8 mouse cellular contexts compared by ENCODE assay signal in the genomic region with DNA sequence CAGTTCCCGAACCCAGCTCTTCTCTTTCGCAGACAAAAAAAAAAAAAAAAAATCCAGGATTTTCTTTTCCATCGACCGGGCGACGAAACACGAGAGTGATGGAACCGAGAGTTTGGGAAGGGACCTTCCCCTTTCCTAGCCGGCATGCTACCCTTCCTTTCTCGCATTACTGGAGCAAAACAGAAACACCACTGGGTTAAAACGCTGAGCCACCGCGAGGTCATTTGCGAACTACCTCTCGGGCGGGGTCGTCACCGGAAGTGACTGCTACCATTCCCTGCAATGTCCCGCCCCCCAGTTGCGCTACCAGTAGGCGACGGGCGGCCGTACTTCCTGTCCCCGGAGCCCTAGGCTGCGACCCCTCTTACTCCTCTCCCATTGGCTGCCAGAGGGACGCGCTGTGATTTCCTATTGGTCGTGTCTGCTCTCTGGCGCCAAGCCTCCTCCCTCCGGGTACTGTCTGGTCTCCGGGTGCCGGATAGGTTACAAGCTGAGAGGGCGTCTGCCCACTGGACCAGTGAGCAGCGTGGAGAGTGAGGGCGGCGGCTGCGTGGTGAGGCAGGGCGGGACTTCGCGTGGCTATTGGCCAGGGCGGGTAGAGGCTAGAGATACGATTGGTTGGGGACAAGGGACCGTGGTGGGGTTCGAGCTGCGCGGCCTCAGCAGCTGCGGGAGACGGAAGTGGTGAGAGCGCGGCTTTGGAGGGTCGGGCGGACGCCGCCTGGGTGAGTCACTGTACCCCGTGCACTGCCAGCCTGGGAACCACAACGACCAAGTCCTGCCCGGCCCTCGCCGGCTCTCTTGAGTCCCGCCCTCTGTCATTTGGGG. TPM values are rescaled to one million over a fixed set of nuclear protein-coding genes. Genes with fewer than 3 reads are reported as not detected.
A peak's percentile ranks its signal among the peaks of the same experiment; 100 is the strongest.
DNase-seq lines count a peak whose midpoint lies in the region; ATAC-seq and TF ChIP-seq lines count a peak whose summit lies in the region.

A gene (plus strand): TSS at position 637 of the 828 bp plus-strand sequence.

- peak within 1 kb of the TSS; percentile 84 for H3K9ac ChIP-seq in embryonic facial prominence, embryonic 14.5 days (ENCODE audit: low read depth, low read length)
- H3K9ac ChIP-seq in heart, adult 2 months (ENCODE audit: low read depth, low read length) = peak within 1 kb of the TSS; percentile 85
- H3K9ac ChIP-seq in limb, embryonic 14.5 days (ENCODE audit: low read depth, low read length, severe bottlenecking) = peak within 1 kb of the TSS; percentile 85
- peak within 1 kb of the TSS; percentile 76 for H3K9ac ChIP-seq in midbrain, postnatal 0 days (replicated peaks; ENCODE audit: low read length, poor library complexity, severe bottlenecking)

- no peaks in the 10 kb centered on the region for H3K27me3 ChIP-seq in embryonic facial prominence, embryonic 14.5 days (replicated peaks; ENCODE audit: control insufficient read depth, insufficient read depth, low read length)
- no peaks in the 10 kb centered on the region for H3K27me3 ChIP-seq in heart, adult 2 months (ENCODE audit: control insufficient read depth, insufficient read depth, low read length)
- H3K27me3 ChIP-seq in limb, embryonic 14.5 days (ENCODE audit: control insufficient read depth, insufficient read depth, low read length) = no peaks in the 10 kb centered on the region
- H3K27me3 ChIP-seq in midbrain, postnatal 0 days (ENCODE audit: insufficient read depth, low read length) = no peaks in the 10 kb centered on the region

- no peaks in the 10 kb centered on the region for H3K79me2 ChIP-seq in heart, adult 2 months (replicated peaks; ENCODE audit: control insufficient read depth, insufficient read depth, low read length)

- peak; percentile 89 for TF ChIP-seq EP300 in heart, adult 2 months (IDR thresholded peaks at IDR 0.05; ENCODE audit: insufficient read depth, low read depth, low read length)

- 1% methylated on average over 50 of the region's 61 CpGs for WGBS in embryonic facial prominence, embryonic 14.5 days
- WGBS in heart, adult 2 months = under 1% methylated on average over 61 of the region's 61 CpGs
- under 1% methylated on average over 53 of the region's 61 CpGs for WGBS in limb, embryonic 14.5 days
- under 1% methylated on average over 61 of the region's 61 CpGs for WGBS in midbrain, postnatal 0 days

- H3K4me3 ChIP-seq in embryonic facial prominence, embryonic 14.5 days (ENCODE audit: low read depth, low read length) = peak within 1 kb of the TSS; percentile 68
- peak within 1 kb of the TSS; percentile 81 for H3K4me3 ChIP-seq in heart, adult 2 months
- peak within 1 kb of the TSS; percentile 72 for H3K4me3 ChIP-seq in limb, embryonic 14.5 days (replicated peaks; ENCODE audit: low read length)
- H3K4me3 ChIP-seq in midbrain, postnatal 0 days (ENCODE audit: low read depth, low read length) = peak within 1 kb of the TSS; percentile 74

- ATAC-seq in embryonic facial prominence, embryonic 14.5 days (ENCODE audit: low read depth) = peak; percentile 98
- peak; percentile 98 for ATAC-seq in limb, embryonic 14.5 days (ENCODE audit: low FRiP score, low read depth)
- peak; percentile 99 for ATAC-seq in midbrain, postnatal 0 days (ENCODE audit: low FRiP score)

- peak; percentile 100 for DNase-seq in 3T3-L1 (ENCODE audit: low read depth, low spot score)
- peak; percentile 91 to 98 for DNase-seq in adrenal gland, postnatal 4 days (ENCODE audit: low spot score in 2 of 2)
- peak; percentile 100 for DNase-seq in embryonic facial prominence, embryonic 14.5 days (ENCODE audit: low spot score)
- DNase-seq in heart, adult 2 months = peak; percentile 97 to 100
- DNase-seq in kidney, adult 8-10 months = peak; percentile 99 to 100
- peak; percentile 100 for DNase-seq in limb, embryonic 14.5 days (ENCODE audit: low spot score)
- DNase-seq in midbrain, postnatal 0 days (ENCODE audit: low spot score) = peak; percentile 100
- peak; percentile 95 to 96 for DNase-seq in spleen, postnatal 14 days (ENCODE audit: low spot score in 2 of 2)

- 0 out of 2 replicates have a peak, but pooled peaks cover 6% of the 10 kb centered on the region for H3K36me3 ChIP-seq in embryonic facial prominence, embryonic 14.5 days (ENCODE audit: control insufficient read depth, insufficient read depth, low read length)
- peaks cover 9% of the 10 kb centered on the region for H3K36me3 ChIP-seq in heart, adult 2 months (ENCODE audit: control insufficient read depth, insufficient read depth, low read length)
- peaks cover 7% of the 10 kb centered on the region; the same call in 1 of the 2 replicates for H3K36me3 ChIP-seq in limb, embryonic 14.5 days (ENCODE audit: control insufficient read depth, insufficient read depth, low read length)
- H3K36me3 ChIP-seq in midbrain, postnatal 0 days (ENCODE audit: insufficient read depth, low read length) = 0 out of 2 replicates have a peak, but pooled peaks cover 3% of the 10 kb centered on the region

- peak; percentile 99 for TF ChIP-seq POLR2A in heart, adult 2 months (IDR thresholded peaks at IDR 0.05; ENCODE audit: insufficient read depth, low read depth, low read length)
- peak; percentile 61; the same call in 1 of the 2 replicates for TF ChIP-seq POLR2A in limb, embryonic 14.5 days (IDR thresholded peaks at IDR 0.05; ENCODE audit: borderline replicate concordance, extremely low read depth, insufficient read depth, insufficient read length)

- H3K4me2 ChIP-seq in embryonic facial prominence, embryonic 14.5 days (ENCODE audit: low read depth, low read length) = peak within 1 kb of the TSS; percentile 68
- H3K4me2 ChIP-seq in limb, embryonic 14.5 days (replicated peaks; ENCODE audit: low read depth, low read length, severe bottlenecking) = peak within 1 kb of the TSS; percentile 78
- H3K4me2 ChIP-seq in midbrain, postnatal 0 days (ENCODE audit: low read depth, low read length, poor library complexity, severe bottlenecking) = peak within 1 kb of the TSS; percentile 88

- peak within 1 kb of the TSS; percentile 92 for H3K27ac ChIP-seq in embryonic facial prominence, embryonic 14.5 days (replicated peaks; ENCODE audit: low read depth, low read length)
- peak within 1 kb of the TSS; percentile 99 for H3K27ac ChIP-seq in heart, adult 2 months
- H3K27ac ChIP-seq in limb, embryonic 14.5 days (replicated peaks; ENCODE audit: low read depth, low read length) = peak within 1 kb of the TSS; percentile 85
- peak within 1 kb of the TSS; percentile 82 for H3K27ac ChIP-seq in midbrain, postnatal 0 days (ENCODE audit: low read depth, low read length)

- intact Hi-C loops in heart, adult 2 months (cut with DNase I) = loop anchor here (5.0 kb wide), 2 partner anchors 169 to 374 kb away; no protein-coding TSS in a partner anchor

- TF ChIP-seq CTCF in heart, adult 2 months (IDR thresholded peaks at IDR 0.05) = peak; percentile 32
- peak; percentile 32 for TF ChIP-seq CTCF in midbrain, postnatal 0 days (IDR thresholded peaks at IDR 0.05)

- H3K4me1 ChIP-seq in embryonic facial prominence, embryonic 14.5 days (ENCODE audit: control insufficient read depth, insufficient read depth, low read length) = peaks cover 30% of the 10 kb centered on the region
- H3K4me1 ChIP-seq in heart, adult 2 months (ENCODE audit: control insufficient read depth, insufficient read depth, low read length) = peaks cover 14% of the 10 kb centered on the region
- peaks cover 28% of the 10 kb centered on the region for H3K4me1 ChIP-seq in limb, embryonic 14.5 days (ENCODE audit: control insufficient read depth, insufficient read depth, low read length)
- peaks cover 15% of the 10 kb centered on the region for H3K4me1 ChIP-seq in midbrain, postnatal 0 days (ENCODE audit: insufficient read depth, low read length)

- no peaks in the 10 kb centered on the region for H3K9me3 ChIP-seq in embryonic facial prominence, embryonic 14.5 days (ENCODE audit: control insufficient read depth, low read length)
- no peaks in the 10 kb centered on the region for H3K9me3 ChIP-seq in limb, embryonic 14.5 days (ENCODE audit: control insufficient read depth, low read length)
- no peaks in the 10 kb centered on the region for H3K9me3 ChIP-seq in midbrain, postnatal 0 days (ENCODE audit: low read length)

RNA-seq across cellular contexts. Expression of the gene that starts here (rescaled TPM):
- 10 to 100 TPM; 29.1 to 33.1 TPM for total RNA-seq in adrenal gland, postnatal 4 days (2021)
- polyA plus RNA-seq in embryonic facial prominence, embryonic 14.5 days (2014; fragmentation: Nextera tagmentation; extraction: Ambion mirVana) = 33.2 and 34.3 TPM in 2 replicates
- 10 to 100 TPM; 24.7 to 27.8 TPM for total RNA-seq in heart, adult 2 months (2021)
- 7.9 and 19.0 TPM in 2 replicates for polyA plus RNA-seq in heart, adult 2 months (2012; rRNA removed)
- polyA plus RNA-seq in limb, embryonic 14.5 days (2012; rRNA removed) = 33.2 and 37.8 TPM in 2 replicates
- polyA plus RNA-seq in limb, embryonic 14.5 days (2014; fragmentation: Nextera tagmentation; extraction: Ambion mirVana) = 29.0 and 29.5 TPM in 2 replicates
- 98.9 and 116 TPM in 2 replicates for total RNA-seq in midbrain, postnatal 0 days (2014; rRNA removed)
- polyA plus RNA-seq in midbrain, postnatal 0 days (2015; fragmentation: Nextera tagmentation; extraction: Ambion mirVana) = 33.2 and 34.1 TPM in 2 replicates

Comparison
In these comparisons a context has a peak if more than half of its experiments do, and no peak if none do; other contexts are left out.
1. Peak in every context shown above with its lines: DNase-seq, ATAC-seq, H3K4me3 ChIP-seq and H3K27ac ChIP-seq.